Mouse (Mus musculus) liver, postnatal 0 days (tissue): ENCODE results near the gene Clcn7.

Experiments
- CTCF ChIP-seq: sonication (generic); IDR thresholded peaks from 2 replicates; pipeline ENCODE4 v1.5.1; 2016; ENCODE audit warnings: antibody characterized with exemption, low read depth
- EP300 ChIP-seq: IDR thresholded peaks from 2 replicates; pipeline ENCODE4 v1.6.1; 2016; ENCODE audit warnings: antibody characterized with exemption, low read depth, mild to moderate bottlenecking

- TF ChIP-seq CTCF (no peak), EP300 (no peak)
Measured at GRCm38 (mm10) chr17:25114908-25115645, 18.1 kb upstream of the Clcn7 start.
